In the genomic region with DNA sequence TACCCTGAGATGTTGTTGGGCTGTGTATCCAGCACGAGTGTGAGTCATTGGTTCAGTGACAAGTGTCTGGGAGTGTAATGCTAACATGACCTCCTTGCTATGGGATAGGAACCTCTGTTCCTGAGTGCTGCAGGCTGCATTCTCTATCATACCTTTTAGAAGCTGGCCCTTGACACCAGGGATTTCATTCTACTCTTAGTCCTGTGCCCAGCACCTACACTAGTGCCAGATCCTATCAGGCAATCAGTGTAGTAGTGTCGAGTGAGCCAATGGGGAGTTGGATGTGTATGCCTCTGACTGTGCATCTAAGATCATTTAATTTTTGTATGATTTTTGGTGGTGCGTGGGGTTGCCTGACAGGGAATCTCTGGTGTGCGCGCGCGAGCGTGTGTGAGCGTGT, we compare ENCODE assay signal across 8 mouse cellular contexts. TPM values are rescaled to one million over a fixed set of nuclear protein-coding genes. Genes with fewer than 3 reads are reported as not detected.
DNase-seq lines count a peak whose midpoint lies in the region; ATAC-seq lines count a peak whose summit lies in the region.

No protein-coding gene starts in this region.

- H3K36me3 ChIP-seq in kidney, embryonic 16.5 days (ENCODE audit: insufficient read depth, low read length): no peaks in the 10 kb centered on the region
- H3K36me3 ChIP-seq in embryonic facial prominence, embryonic 12.5 days: no peaks in the 10 kb centered on the region
- no peaks in the 10 kb centered on the region for H3K36me3 ChIP-seq in hindbrain, embryonic 13.5 days
- H3K36me3 ChIP-seq in midbrain, embryonic 16.5 days (ENCODE audit: control insufficient read depth, insufficient read depth, low read length): no peaks in the 10 kb centered on the region

- H3K4me1 ChIP-seq in kidney, embryonic 16.5 days (ENCODE audit: insufficient read depth, low read length): peaks cover 23% of the 10 kb centered on the region
- H3K4me1 ChIP-seq in embryonic facial prominence, embryonic 12.5 days: peaks cover 21% of the 10 kb centered on the region
- H3K4me1 ChIP-seq in hindbrain, embryonic 13.5 days (replicated peaks): peaks cover 41% of the 10 kb centered on the region
- peaks cover 17% of the 10 kb centered on the region for H3K4me1 ChIP-seq in midbrain, embryonic 16.5 days (ENCODE audit: control insufficient read depth, insufficient read depth, low read length)

- ATAC-seq in kidney, embryonic 16.5 days (ENCODE audit: low FRiP score, low TSS enrichment): no peak
- no peak for ATAC-seq in embryonic facial prominence, embryonic 12.5 days (ENCODE audit: insufficient number of reproducible peaks, insufficient read depth, low FRiP score, low TSS enrichment)
- peak; percentile 4; the same call in 1 of the 2 replicates for ATAC-seq in hindbrain, embryonic 13.5 days (ENCODE audit: low FRiP score)
- ATAC-seq in midbrain, embryonic 16.5 days: peak; percentile 13

- no peak for DNase-seq in kidney, adult 9 months
- no peak for DNase-seq in frontal cortex, adult 2 months (ENCODE audit: extremely low spot score in 1 of 2, low spot score in 1 of 2)
- DNase-seq in cerebellum, postnatal 10 days: no peak
- DNase-seq in cerebellum, postnatal 14 days: no peak

- H3K4me3 ChIP-seq in kidney, embryonic 16.5 days (ENCODE audit: low read length): peak overlapping the region; percentile 45
- peak overlapping the region; percentile 41 for H3K4me3 ChIP-seq in embryonic facial prominence, embryonic 12.5 days
- H3K4me3 ChIP-seq in hindbrain, embryonic 13.5 days: peak overlapping the region; percentile 79
- peak overlapping the region; percentile 61 for H3K4me3 ChIP-seq in midbrain, embryonic 16.5 days (ENCODE audit: low read depth, low read length)

- peaks cover 68% of the 10 kb centered on the region for H3K27me3 ChIP-seq in kidney, embryonic 16.5 days (ENCODE audit: insufficient read depth, low read length)
- peaks cover 74% of the 10 kb centered on the region for H3K27me3 ChIP-seq in embryonic facial prominence, embryonic 12.5 days
- peaks cover 24% of the 10 kb centered on the region for H3K27me3 ChIP-seq in hindbrain, embryonic 13.5 days
- no peaks in the 10 kb centered on the region for H3K27me3 ChIP-seq in midbrain, embryonic 16.5 days (ENCODE audit: control insufficient read depth, insufficient read depth, low read depth, low read length)

- peak overlapping the region; percentile 65; the same call in 1 of the 2 replicates for H3K4me2 ChIP-seq in kidney, embryonic 16.5 days (replicated peaks; ENCODE audit: low read depth, low read length)
- H3K4me2 ChIP-seq in embryonic facial prominence, embryonic 12.5 days (replicated peaks): peak overlapping the region; percentile 79
- peak overlapping the region; percentile 82 for H3K4me2 ChIP-seq in hindbrain, embryonic 13.5 days
- peak overlapping the region; percentile 88 for H3K4me2 ChIP-seq in midbrain, embryonic 16.5 days (ENCODE audit: low read length)

- no peak overlapping the region for H3K9ac ChIP-seq in kidney, embryonic 16.5 days (replicated peaks; ENCODE audit: low read length)
- H3K9ac ChIP-seq in embryonic facial prominence, embryonic 12.5 days: no peak overlapping the region
- H3K9ac ChIP-seq in hindbrain, embryonic 13.5 days: peak overlapping the region; percentile 95
- peak overlapping the region; percentile 89 for H3K9ac ChIP-seq in midbrain, embryonic 16.5 days (ENCODE audit: low read depth, low read length)

- H3K27ac ChIP-seq in kidney, embryonic 16.5 days (ENCODE audit: low read length): no peak overlapping the region
- no peak overlapping the region for H3K27ac ChIP-seq in embryonic facial prominence, embryonic 12.5 days
- peak overlapping the region; percentile 99 for H3K27ac ChIP-seq in hindbrain, embryonic 13.5 days
- peak overlapping the region; percentile 93 for H3K27ac ChIP-seq in midbrain, embryonic 16.5 days (ENCODE audit: low read length)

- no peaks in the 10 kb centered on the region for H3K9me3 ChIP-seq in kidney, embryonic 16.5 days (ENCODE audit: low read length)
- H3K9me3 ChIP-seq in embryonic facial prominence, embryonic 12.5 days: no peaks in the 10 kb centered on the region
- H3K9me3 ChIP-seq in hindbrain, embryonic 13.5 days: no peaks in the 10 kb centered on the region
- H3K9me3 ChIP-seq in midbrain, embryonic 16.5 days (replicated peaks; ENCODE audit: control insufficient read depth, low read length, poor library complexity, severe bottlenecking): no peaks in the 10 kb centered on the region

- WGBS in kidney, embryonic 16.5 days: 16% methylated on average over 9 of the region's 9 CpGs
- WGBS in embryonic facial prominence, embryonic 12.5 days: 12% methylated on average over 9 of the region's 9 CpGs
- 12% methylated on average over 9 of the region's 9 CpGs for WGBS in hindbrain, embryonic 13.5 days
- WGBS in midbrain, embryonic 16.5 days: 6% methylated on average over 9 of the region's 9 CpGs

RNA-seq across cellular contexts. Expression of gene Crmp1, which starts 0.5 kb away (rescaled TPM):
- 9.8 and 12.9 TPM in 2 replicates for polyA plus RNA-seq in kidney, embryonic 16.5 days (2015; fragmentation: Nextera tagmentation; extraction: Ambion mirVana)
- 49.5 and 61.2 TPM in 2 replicates for polyA plus RNA-seq in embryonic facial prominence, embryonic 12.5 days (2016; fragmentation: Nextera tagmentation; extraction: Ambion mirVana)
- polyA plus RNA-seq in hindbrain, embryonic 13.5 days (2015; fragmentation: Nextera tagmentation; extraction: Ambion mirVana): 750 and 790 TPM in 2 replicates
- 977 and 1,010 TPM in 2 replicates for polyA plus RNA-seq in midbrain, embryonic 16.5 days (2015; fragmentation: Nextera tagmentation; extraction: Ambion mirVana)
- 289 and 299 TPM in 2 replicates for polyA plus RNA-seq in frontal cortex, adult 2 months (2012; rRNA removed)

Comparison
In these comparisons a context has a peak if more than half of its experiments do, and no peak if none do; other contexts are left out.
1. ATAC-seq: peak in hindbrain, embryonic 13.5 days (single experiment) and midbrain, embryonic 16.5 days (single experiment); none in kidney, embryonic 16.5 days (single experiment) and embryonic facial prominence, embryonic 12.5 days (single experiment).
2. H3K27ac ChIP-seq: peak in hindbrain, embryonic 13.5 days (single experiment) and midbrain, embryonic 16.5 days (single experiment); none in kidney, embryonic 16.5 days (single experiment) and embryonic facial prominence, embryonic 12.5 days (single experiment).
3. H3K9ac ChIP-seq: peak in hindbrain, embryonic 13.5 days (single experiment) and midbrain, embryonic 16.5 days (single experiment); none in kidney, embryonic 16.5 days (single experiment) and embryonic facial prominence, embryonic 12.5 days (single experiment).
4. Peak in every context shown above with its lines, with median percentiles within 50 percentile points of each other: H3K4me2 ChIP-seq and H3K4me3 ChIP-seq.